Mouse (Mus musculus) heart, postnatal 4 days (tissue): ENCODE measurements at regions not wholly inside any gene's neighbourhood (a gene's known extent, or its start where the extent isn't known, plus 50 kb on each side); places are given as distances from the start of the nearest gene placed in this dataset.

Experiments
- DNase-seq: peaks from one replicate; pipeline ENCODE4 v3.0.0; 2021

DNA sequence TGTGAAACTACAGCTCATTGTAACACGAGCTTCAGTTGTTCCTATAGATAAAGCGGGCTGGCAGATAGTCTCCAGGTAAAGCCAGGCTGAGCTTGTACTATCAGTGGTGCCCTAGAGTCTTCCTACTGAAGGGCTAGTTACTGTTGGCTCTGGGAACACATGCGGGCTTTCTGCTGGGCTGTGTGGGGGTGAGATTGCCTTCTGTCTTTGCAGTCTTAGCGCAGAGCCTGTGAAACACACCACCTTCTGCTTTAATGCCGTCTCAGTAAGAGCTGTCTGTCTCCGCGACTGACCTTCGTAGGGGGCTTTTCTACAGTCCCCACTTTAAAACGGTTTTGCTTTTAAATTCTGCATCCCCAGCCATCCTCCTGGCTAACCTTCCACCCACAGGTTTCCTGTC, 76.7 kb downstream of the Trim29 start:
- no peak for DNase-seq

DNA sequence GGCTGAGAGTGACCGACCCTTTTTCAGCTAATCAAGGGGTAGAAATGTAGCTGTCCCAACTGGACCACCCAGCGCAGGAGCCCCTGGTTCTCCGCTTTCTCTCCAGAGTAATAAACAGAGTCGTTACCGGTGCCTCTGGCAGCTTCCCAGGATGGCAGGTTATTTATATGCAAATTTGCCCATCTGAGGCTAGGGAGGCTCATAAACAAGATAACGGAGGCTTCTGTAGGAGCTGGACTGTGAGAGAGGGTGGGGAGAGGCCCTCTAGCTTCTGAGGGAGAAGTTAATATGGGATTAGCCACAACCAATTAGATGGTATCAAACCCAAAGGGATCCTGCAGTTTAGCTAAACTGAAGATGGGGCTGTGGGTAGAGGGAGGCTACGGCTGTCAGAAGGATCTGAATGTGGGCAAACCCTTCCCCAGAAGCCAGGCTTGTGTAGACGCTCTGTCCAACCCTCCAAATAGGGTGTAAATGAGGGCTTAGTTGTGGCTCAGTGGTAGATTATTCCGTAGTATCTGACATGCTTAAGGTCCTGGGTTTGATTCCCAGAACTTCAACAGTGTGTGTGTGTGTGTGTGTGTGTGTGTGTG, 78.9 kb downstream of the Trim29 start:
- DNase-seq = no peak

DNA sequence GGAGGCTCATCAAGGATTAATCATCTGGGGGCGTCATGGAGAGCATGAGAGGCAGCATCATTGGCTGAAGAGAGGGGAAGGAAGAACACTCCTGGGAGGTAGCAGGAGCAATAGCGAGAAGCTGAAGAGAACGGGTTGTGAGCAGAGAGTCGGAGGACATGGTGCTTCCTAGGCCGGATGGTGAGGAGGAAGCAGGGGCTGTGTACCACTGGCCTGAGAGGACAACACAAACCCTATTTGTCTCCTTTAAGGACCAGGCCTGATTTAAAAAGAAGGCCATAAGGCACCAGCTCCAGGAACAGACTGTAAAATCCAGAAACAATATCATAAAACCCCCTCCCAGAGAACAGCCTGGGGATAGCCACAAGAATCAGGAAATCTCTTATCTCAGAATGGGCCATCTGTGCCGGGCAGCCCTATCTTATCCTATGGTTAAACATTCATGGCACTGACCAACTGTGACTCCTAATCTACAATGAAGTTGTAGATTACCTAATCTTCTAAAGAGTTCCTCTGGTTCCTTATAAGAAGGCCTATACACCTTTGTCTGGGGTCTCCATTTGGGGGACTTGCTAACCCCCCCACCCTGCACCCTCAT, 81.9 kb downstream of the Trim29 start:
- DNase-seq = no peak

DNA sequence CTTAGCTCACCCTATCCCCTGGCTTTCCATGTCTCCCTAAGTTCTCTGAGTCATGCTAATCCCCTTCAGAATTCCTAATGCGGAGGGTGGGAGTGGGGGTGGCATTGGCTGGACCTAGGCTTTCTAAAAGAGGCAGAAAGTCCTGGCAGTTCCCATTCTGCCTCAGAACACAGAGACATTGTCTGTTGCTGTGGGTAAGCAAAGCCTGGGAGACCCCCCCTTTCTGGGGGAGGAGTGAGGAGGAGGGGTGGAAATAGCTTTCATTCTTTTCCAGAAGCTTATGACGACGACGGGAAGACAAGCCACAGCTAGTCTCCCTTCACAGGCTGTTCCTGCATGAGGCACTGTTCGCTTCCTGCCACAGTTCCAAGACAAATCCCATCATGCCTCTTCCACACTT, 83.6 kb downstream of the Trim29 start:
- peak; percentile 7 for DNase-seq

DNA sequence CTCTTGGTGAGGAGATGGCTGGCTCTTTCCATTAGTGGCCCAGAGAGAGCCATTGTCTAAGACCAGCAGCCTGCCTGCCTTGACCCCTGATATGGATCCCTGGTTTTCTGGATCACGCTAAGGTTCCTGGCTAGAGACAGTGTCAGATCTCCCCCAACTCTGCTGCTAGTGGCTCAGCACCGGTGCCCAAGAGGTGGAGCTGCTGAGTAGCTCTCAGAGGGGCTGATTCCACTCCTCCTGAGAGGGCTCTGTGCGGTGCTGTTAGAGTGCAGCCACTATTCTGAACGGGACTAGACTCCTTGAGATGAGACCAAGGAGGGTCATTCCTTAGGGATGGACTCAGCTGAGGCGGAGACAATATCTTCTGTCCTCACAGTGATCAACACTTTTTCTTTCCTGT, 84.6 kb downstream of the Trim29 start:
- no peak for DNase-seq

DNA sequence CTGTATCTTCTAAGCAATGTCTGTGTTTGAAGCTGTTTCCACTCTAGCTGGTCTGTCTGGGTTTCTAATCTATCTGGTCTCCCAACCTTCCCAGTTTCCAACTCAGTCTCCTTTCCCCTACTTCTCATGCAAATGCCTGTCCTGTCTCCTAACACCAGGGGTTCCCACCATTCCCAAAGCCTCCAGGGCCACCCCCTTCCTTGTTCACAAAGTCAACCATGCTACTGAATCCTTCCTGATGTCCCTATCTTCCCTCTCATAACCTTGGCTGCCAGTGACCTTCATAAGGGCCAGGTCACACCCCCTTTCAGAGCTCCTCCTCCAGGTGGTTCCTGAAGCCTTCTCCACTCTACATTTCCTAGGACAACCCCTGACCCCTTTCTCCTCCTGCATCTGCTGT, 85.9 kb downstream of the Trim29 start:
- no peak for DNase-seq

DNA sequence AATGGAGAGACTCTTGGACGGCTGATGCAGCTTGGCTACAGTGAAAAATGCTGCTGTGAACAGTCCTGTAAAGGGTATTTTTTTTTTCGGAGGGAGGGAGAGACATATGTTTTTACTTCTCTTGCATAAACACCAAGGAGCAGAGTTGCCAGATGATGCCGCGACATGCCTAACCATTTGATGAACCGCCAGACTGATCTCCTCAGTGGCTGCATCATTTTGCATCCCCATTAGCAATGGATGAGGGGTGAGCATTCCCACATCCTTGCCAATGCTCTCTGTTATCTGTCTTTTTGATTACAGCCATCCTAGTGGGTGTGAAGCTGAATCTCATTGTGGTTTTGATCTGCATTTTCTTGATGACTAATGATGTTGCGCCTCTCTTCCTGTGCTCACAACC, 97.8 kb downstream of the Trim29 start:
- no peak for DNase-seq

DNA sequence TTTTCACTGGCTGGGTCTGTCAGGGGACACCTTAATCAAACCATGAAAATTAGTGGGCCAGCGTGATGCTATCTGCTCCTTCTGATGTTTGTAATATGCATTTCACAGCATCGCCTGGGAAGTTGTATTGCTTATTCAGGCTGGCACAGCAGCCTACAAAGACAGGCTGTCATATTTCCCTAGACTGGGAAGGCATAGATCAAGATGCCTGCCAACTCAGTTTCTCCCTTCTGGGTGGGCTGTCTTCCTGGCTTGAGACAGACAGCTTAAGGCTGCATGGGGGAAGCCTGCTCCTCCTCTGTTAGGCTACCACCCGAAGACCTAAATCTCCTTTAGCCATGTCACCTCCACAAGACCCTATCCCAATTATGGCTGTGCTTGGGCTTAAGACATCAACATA, 101.8 kb downstream of the Trim29 start:
- DNase-seq = no peak

DNA sequence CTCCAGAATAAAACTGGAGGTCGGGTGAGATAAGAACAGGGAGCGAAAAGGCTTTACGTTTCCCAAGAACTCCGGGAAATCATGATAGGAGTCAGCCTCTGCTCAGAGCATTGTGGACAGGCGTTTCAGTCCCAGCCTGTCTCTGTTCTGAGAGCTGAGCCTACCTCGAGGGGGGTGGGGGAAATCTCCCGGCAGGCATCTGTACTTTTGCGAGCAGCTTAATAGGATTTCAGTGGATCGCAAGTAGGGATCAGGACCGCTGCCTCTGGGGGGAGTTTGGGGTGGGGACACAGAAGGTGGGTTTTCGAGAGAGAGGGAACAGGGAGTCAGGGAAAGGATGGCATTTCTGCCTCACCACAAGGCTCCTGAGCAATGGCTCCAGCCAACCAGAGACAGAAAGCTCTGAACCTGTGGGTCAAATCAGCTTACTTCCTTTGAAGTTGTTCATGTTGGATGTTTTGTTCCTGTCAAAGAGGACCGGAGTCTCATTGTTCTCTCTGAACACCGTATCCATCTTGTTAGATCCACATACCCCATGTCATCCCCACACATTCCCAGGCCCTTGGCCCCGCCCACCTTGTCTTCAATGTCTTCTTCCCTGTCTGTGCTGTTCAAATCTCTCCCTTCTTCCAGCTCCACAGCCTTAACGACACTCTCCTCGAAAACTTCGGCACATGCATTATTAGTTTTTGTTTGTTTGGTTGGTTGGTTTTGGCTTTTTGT, 109.5 kb downstream of the Trim29 start:
- DNase-seq = no peak

DNA sequence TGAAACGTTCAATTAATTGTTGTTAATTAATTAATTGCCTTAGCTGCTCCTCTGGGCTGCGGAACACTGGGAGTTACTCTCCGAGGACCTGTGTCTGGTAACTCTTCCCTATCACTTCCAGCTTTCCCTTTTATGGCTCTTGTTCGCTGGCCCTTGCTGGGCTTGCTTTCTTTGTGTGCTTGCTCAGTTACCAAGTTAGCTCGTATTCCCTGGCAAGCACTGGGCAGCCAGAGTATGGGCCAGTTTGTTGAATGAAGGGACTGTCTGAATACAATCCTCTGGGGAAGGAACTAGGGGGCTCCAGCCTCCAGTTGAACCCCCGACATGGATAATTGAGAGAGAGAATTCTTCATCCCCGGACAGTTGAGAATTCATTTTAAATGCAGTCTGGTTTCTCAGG, 116.4 kb downstream of the Trim29 start:
- DNase-seq = no peak

DNA sequence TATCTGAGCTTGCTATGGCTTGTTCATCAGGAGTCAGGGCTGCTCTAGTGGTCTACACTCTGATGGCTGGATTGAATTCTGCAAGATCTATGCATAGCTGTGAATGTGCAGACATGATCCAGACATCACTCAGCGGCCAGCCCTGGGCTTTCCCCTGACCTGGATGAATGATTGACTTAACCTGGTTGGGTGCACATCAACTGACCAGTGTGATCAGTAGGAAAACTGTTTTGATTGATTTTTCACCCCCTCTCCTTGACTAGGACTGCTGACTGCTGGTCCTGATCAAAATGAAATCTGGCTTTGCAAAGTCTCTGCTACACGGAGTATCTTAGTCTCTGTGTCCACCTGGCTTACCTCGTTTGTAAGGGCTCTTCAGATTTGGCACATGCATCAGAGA, 123.3 kb downstream of the Trim29 start:
- no peak for DNase-seq

DNA sequence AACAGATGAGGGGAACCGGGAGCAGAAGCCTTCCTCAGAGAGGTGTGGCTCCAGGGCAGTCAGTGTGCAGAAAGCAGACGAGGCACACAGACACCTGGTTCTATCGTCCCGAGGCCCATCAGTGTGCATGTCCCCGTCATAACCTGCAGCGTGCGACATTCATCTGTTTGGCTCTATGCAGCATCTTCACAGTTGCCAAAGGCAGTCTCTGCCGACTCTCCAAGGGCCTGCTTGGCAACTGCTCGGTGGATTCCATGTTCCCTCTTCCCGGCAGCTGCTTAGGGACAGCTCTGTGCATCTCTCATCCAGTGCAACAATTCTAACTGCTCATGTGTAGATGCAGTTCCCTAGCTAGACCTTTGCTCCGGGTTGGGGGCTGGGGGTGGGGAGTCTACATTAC, 127.8 kb downstream of the Trim29 start:
- DNase-seq = no peak

DNA sequence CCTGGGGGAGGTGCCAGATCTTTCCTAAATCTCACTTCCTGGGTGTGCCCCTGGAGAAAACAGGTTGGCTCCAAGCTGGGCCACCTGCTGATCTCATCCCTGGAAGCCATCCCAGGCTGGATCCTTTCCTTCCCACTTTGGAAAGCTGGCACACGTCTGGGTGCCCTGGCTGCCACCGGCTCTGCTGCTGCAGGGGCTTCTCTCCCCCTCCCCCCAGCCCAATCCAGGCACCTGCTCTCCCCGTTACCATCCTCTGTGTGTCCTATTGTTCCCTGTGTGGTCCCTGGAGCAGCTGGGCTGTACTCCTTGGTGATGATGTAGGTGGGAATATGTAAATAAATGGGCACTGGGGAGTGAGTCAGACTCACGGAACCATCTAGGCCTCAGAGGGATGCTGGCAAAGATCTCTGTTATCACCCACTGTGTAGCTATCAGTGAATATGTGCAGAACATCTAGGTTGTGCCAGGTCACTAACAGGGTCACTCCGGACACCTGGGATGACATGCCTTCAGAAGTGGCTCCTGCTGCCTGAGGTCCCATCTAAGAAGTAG, 130.4 kb downstream of the Trim29 start:
- DNase-seq = no peak

DNA sequence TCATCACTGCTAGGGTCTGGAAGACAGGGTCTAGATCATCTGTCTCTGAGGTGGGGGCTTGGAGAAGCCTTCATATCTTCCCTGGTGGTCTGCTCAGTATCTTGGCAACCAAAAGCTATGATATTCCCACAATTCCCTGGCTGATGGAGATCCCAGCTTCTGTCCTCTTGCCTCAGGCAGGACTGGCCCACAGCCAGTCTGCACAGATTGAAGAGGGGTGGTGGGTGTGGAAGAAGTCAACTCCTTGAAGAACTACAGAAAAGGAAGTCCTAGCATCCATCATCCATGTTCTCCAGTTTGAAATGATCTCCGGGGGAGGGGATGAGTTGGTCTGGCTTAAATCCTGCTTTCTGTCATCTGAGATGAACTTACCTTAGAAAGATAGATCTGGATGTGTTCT, 134.8 kb downstream of the Trim29 start:
- DNase-seq = no peak

DNA sequence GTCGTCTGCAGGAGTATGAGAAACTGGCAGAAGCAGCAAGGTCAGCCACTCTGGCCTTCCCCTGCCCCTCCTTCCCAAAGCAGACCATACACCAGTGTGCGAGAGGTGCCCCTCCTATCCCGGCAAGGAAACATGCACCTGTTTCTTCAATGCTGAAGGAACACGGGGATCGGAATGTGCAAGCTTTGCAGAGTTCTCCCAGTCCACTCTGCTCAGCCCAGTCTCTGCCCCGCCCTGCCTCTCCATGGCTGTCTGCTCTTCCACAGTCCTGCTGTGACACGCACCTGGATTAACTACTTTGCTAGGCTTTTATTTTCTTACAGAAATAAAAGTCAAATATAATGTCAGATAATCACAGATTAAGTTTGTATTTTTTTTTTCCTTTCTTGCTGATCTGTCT, 136.7 kb downstream of the Trim29 start:
- DNase-seq = no peak

DNA sequence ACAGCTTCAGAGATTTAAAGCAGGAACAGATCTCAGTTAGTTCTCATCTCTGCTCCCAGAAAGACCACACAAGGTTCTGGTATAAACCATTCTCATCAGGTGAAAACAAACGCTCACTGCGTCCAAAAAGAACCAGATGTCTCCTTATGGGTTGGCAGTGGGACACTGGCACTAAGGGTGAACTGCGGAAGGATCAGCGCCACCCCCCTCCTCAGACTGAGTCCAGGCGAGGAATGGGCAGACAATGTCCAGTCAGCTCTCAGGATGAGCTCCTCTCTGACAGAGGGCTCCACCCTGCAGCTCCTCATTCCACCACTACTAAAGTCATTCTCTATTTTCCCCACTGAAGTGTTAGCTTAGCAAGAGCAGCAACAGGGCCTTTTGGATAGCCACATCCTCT, 138.3 kb downstream of the Trim29 start:
- DNase-seq = no peak

DNA sequence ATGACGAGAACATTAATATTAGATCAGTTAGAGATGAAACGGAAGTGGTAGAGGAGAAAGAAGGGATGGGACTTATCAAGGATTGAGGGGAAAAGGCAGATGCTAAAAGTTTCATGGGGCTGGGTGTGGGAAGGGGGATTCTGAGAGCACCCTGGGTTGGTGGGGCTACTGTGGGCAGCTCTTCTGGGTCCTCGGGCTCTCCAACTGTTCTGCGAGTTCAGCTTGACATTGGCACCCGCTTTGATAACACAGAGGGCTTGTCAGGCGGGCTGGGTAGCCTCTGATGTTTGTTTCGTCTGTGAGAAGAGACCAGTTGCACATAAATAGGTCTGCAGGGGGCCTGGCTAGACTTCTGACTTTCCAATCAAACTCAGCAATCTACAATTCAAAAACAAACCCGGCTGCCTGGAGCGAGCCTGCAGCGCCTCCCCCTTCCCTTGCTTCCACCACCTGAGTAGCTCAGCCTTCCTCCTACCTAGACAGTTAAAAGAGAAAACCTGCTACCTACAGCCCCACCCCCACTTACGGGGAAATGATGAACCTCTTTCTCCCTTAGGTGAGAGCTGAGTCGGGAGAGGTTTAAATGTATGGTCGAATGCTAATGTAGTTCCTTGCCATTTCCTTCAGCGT, 143.4 kb downstream of the Trim29 start:
- DNase-seq = no peak

DNA sequence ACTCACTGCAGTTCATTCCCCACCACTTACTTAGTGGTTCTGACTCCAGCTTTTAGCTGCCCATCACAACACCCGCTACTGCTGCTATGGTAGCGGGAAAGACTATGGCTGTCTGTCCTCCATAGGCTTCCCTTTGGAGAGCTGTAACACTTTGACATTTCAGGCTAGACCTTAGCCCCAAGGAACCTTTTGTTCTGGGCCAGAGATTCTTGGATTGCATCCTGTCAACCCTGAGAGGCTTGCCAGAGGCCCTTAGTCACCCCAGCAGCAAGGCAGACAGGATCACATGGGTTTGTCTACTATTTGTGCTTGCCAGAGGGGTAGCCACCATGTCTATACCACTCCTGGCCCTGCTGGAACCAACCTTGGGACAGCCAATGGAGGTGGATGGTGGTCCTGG, 147.1 kb downstream of the Trim29 start:
- no peak for DNase-seq

DNA sequence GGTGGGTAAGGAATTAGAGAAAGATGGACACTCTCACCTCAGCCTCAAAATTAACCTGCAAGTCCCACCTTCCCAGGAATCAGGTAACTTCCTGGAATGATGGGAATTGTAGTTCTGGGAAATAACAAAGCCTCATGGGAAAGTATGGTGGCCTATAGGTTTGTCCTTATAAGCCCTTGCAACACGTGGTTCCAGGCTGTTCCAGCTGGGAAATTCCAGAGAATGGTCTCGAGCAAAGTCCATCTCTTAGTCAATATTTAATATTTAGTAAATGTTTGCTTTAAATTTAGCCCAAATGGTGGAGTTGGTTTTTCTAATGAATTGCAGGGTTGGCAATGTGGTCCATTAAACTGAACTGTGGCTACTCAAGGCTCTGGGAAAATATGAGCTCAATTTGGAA, 150.5 kb downstream of the Trim29 start:
- no peak for DNase-seq

DNA sequence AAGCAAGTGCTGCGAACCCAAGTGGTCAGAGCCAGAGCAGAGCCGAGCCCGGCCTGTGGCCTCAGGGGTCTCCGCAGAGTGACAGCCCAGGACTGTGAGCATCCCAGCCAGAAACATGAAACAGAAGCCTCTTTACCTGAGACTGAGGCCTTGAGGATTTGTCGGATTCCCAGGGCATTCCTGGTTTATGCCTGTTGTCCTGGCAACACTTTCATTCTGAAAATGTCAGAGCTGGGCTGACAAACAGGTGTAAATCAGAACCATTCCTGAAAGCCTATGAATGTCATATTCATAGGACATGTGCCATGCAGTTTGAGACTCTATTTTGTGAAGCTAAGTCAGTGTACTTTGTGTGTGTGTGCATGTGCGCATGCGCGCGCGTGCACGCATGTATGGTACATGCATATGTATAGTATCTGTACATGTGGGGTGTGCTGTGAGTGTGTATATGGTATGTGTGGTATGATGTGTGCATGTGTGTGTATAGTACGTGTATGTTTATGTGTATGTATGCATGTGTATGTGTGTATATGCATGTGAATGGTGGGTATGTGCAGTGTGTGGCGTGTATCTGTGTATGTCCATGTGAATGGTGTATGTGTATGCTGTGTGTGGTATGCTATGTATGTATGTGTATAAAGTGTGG, 152.9 kb downstream of the Trim29 start:
- DNase-seq = no peak

DNA sequence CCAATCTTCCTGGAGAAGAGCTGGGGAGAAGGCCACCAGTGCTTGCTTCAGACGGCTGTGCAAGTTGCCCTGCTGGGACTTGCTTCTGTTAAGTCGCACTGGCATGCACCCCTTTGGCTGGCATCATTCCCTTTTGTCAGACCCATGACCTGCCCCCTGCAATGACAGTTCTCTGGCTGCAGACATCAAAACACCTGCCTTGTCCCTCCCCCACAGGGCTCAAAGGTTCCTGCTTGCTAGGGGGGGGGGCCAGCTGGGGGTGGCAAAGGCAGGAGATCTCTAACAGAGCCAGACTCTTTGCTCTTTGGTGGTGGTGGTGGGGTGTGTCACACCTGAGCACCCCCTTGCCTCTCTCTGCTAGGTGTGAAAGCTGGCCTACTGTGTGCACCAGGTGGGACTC, 154.5 kb downstream of the Trim29 start:
- DNase-seq = no peak

DNA sequence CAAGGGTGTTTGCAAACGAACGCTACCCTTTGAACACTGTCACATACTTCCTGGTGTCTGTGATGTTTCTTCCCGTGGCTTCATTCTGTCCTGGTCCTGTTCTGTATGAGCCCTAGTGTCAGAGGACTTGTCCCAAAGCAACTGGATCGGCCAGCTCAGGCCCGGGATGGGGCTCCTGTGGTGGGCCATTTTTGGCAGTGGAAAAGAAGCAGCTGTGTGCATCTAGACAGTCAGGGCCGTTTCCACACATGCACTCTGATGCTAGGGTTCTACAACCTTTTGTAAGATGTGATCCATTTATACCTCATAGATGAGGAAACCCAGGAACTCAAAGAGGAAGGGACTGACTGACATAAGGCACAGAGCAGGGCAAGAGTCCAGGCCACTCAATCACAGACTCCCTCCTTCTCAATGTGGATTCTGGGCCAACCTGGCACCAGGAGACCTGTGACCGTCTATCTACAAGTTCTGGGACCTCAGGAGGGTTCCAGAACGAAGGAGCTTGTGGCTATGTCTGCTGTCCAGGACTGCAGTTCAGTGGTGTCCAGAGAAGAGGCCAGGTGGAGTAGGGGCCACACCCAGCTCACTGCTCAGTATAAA, 155.2 kb downstream of the Trim29 start:
- peak; percentile 23 for DNase-seq

DNA sequence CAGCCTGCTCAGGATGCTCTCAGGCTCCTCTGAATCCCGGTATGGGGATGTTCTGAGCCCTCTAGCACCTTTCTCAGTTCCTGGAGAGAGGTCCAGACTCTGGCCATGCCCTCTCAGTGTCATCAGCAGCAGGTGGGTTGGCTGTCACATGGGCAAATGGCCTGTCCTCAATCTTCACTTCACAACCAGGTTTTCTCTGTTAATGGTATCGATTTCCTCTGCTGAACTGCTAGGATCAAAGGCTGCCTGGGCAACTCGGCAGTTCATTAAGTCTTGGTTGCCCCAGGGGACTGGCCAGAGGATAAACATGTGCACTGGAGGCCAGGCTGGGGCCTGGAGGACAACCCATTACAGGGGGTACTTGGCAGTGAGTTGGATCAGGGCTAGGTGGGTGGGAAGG, 156.2 kb downstream of the Trim29 start:
- DNase-seq = no peak
